Mouse (Mus musculus) cerebellum, postnatal 25 days (tissue): ENCODE measurements around the gene Htr5b.

Source experiments
- DNase-seq, 2 experiments: peaks; one replicate each; pipeline ENCODE4 v3.0.0; 2021; ENCODE audit warnings: mixed read lengths in 2 of 2

Gene Htr5b

GRCm38 (mm10) chr1:121528399-121528720 is at the start of gene Htr5b:
Gene Htr5b, minus strand, starts transcription at chr1:121528465.
- no peak for DNase-seq

GRCm38 (mm10) chr1:121577491-121577890 is 49.2 kb upstream of the Htr5b start:
- DNase-seq, result no peak

- no peak for DNase-seq
These were observed 42.3 kb upstream of the Htr5b start for GRCm38 (mm10) chr1:121570522-121570921.

GRCm38 (mm10) chr1:121567521-121568489 is 39.5 kb upstream of the Htr5b start, which contains the start of gene Ddx18:
Gene Ddx18, minus strand, starts transcription at chr1:121567989.
- peak; percentile 98 to 99 for DNase-seq

GRCm38 (mm10) chr1:121557861-121558260 is 29.6 kb upstream of the Htr5b start:
- DNase-seq, result no peak

- no peak for DNase-seq
These were observed 23.2 kb upstream of the Htr5b start for GRCm38 (mm10) chr1:121551457-121551835.

GRCm38 (mm10) chr1:121550801-121551456 is 22.7 kb upstream of the Htr5b start:
- no peak for DNase-seq

- DNase-seq, result peak in 1 of 2 experiments; percentile 18
These were observed 21.2 kb upstream of the Htr5b start for GRCm38 (mm10) chr1:121549456-121549855.

- no peak for DNase-seq
These were observed 20.4 kb upstream of the Htr5b start for GRCm38 (mm10) chr1:121548667-121549066.

GRCm38 (mm10) chr1:121546844-121547243 is 18.6 kb upstream of the Htr5b start:
- no peak for DNase-seq

- no peak for DNase-seq
These were observed 12.1 kb upstream of the Htr5b start for GRCm38 (mm10) chr1:121540361-121540760.

GRCm38 (mm10) chr1:121531439-121531838 is 3.2 kb upstream of the Htr5b start:
- DNase-seq, result no peak

- DNase-seq, result no peak
These were observed 1.0 kb upstream of the Htr5b start for GRCm38 (mm10) chr1:121529286-121529685.

GRCm38 (mm10) chr1:121527600-121528398 is 466 bp downstream of the Htr5b start:
- DNase-seq, result peak; percentile 12 to 27

- no peak for DNase-seq
These were observed 1.2 kb downstream of the Htr5b start for GRCm38 (mm10) chr1:121527061-121527460.

GRCm38 (mm10) chr1:121518609-121519008 is 9.7 kb downstream of the Htr5b start:
- no peak for DNase-seq

- DNase-seq, result no peak
These were observed 16.3 kb downstream of the Htr5b start for GRCm38 (mm10) chr1:121511966-121512365.

GRCm38 (mm10) chr1:121511186-121511585 is 17.1 kb downstream of the Htr5b start:
- no peak for DNase-seq

GRCm38 (mm10) chr1:121510420-121511140 is 17.7 kb downstream of the Htr5b start:
- peak; percentile 33 to 48 for DNase-seq

- DNase-seq, result no peak
These were observed 19.5 kb downstream of the Htr5b start for GRCm38 (mm10) chr1:121508729-121509128.

- no peak for DNase-seq
These were observed 31.2 kb downstream of the Htr5b start for GRCm38 (mm10) chr1:121497093-121497492.

- peak in 1 of 2 experiments; percentile 14 for DNase-seq
These were observed 38.0 kb downstream of the Htr5b start for GRCm38 (mm10) chr1:121490241-121490640.
